Comparison of ENCODE assay signal across 8 mouse cellular contexts in genomic region chr10:116199035-116199434, GRCm38 (mm10).
DNase-seq lines count a peak whose midpoint lies in the region; ATAC-seq and TF ChIP-seq lines count a peak whose summit lies in the region.

No protein-coding gene starts in this region.

- no peak overlapping the region for H3K4me3 ChIP-seq in heart, adult 2 months
- H3K4me3 ChIP-seq in neural tube, embryonic 11.5 days (ENCODE audit: low read depth, low read length), result no peak overlapping the region
- H3K4me3 ChIP-seq in neural tube, embryonic 15.5 days (replicated peaks), result no peak overlapping the region
- no peak overlapping the region for H3K4me3 ChIP-seq in intestine, embryonic 16.5 days (ENCODE audit: low read length)

- no peaks in the 10 kb centered on the region for H3K79me2 ChIP-seq in heart, adult 2 months (replicated peaks; ENCODE audit: control insufficient read depth, insufficient read depth, low read length)

- no peaks in the 10 kb centered on the region for H3K9me3 ChIP-seq in neural tube, embryonic 11.5 days (ENCODE audit: control insufficient read depth, low read length)
- H3K9me3 ChIP-seq in neural tube, embryonic 15.5 days (replicated peaks), result no peaks in the 10 kb centered on the region
- no peaks in the 10 kb centered on the region for H3K9me3 ChIP-seq in intestine, embryonic 16.5 days (ENCODE audit: control insufficient read depth, low read length)

- ATAC-seq in neural tube, embryonic 11.5 days (ENCODE audit: insufficient read depth, low FRiP score, low TSS enrichment), result 0 out of 2 replicates have a peak, but pooled peaks have one; percentile 18
- no peak for ATAC-seq in neural tube, embryonic 15.5 days (ENCODE audit: low FRiP score)
- ATAC-seq in intestine, embryonic 16.5 days, result no peak

- intact Hi-C loops in heart, adult 2 months (cut with DNase I), result loop anchor here (5.0 kb wide), 1 partner anchor 792 kb away; no protein-coding TSS in a partner anchor
- intact Hi-C loops in heart, postnatal 25 days (cut with DNase I), result loop anchor here (5.0 to 10.0 kb wide), 6 partner anchors 484 to 874 kb away; no protein-coding TSS in a partner anchor

- H3K27ac ChIP-seq in heart, adult 2 months, result no peak overlapping the region
- no peak overlapping the region for H3K27ac ChIP-seq in neural tube, embryonic 11.5 days (ENCODE audit: low read depth, low read length)
- H3K27ac ChIP-seq in neural tube, embryonic 15.5 days (replicated peaks), result no peak overlapping the region
- no peak overlapping the region for H3K27ac ChIP-seq in intestine, embryonic 16.5 days (ENCODE audit: low read length)

- no peak overlapping the region for H3K9ac ChIP-seq in heart, adult 2 months (ENCODE audit: low read depth, low read length)
- no peak overlapping the region for H3K9ac ChIP-seq in neural tube, embryonic 11.5 days (ENCODE audit: low read length)
- no peak overlapping the region for H3K9ac ChIP-seq in neural tube, embryonic 15.5 days (replicated peaks)
- no peak overlapping the region for H3K9ac ChIP-seq in intestine, embryonic 16.5 days (ENCODE audit: low read depth, low read length)

- TF ChIP-seq EP300 in heart, adult 2 months (IDR thresholded peaks at IDR 0.05; ENCODE audit: insufficient read depth, low read depth, low read length), result no peak

- H3K27me3 ChIP-seq in heart, adult 2 months (ENCODE audit: control insufficient read depth, insufficient read depth, low read length), result no peaks in the 10 kb centered on the region
- H3K27me3 ChIP-seq in neural tube, embryonic 11.5 days (ENCODE audit: control insufficient read depth, insufficient read depth, low read length), result no peaks in the 10 kb centered on the region
- H3K27me3 ChIP-seq in neural tube, embryonic 15.5 days (replicated peaks), result no peaks in the 10 kb centered on the region
- no peaks in the 10 kb centered on the region for H3K27me3 ChIP-seq in intestine, embryonic 16.5 days (replicated peaks; ENCODE audit: control insufficient read depth, insufficient read depth, low read length)

- 13% methylated on average over 5 of the region's 5 CpGs for WGBS in heart, adult 2 months
- WGBS in neural tube, embryonic 11.5 days, result 25% methylated on average over 5 of the region's 5 CpGs
- WGBS in neural tube, embryonic 15.5 days, result 25% methylated on average over 5 of the region's 5 CpGs
- WGBS in intestine, embryonic 16.5 days, result 22% methylated on average over 5 of the region's 5 CpGs

- no peak for DNase-seq in heart, adult 2 months
- DNase-seq in heart, postnatal 25 days (ENCODE audit: low spot score), result no peak
- peak; percentile 42 for DNase-seq in neural tube, embryonic 11.5 days (ENCODE audit: low spot score)
- peak; percentile 43 for DNase-seq in embryo, embryonic 9.5 days (ENCODE audit: extremely low spot score)
- DNase-seq in T-cell, adult 2 months (ENCODE audit: low spot score), result no peak
- DNase-seq in natural killer cell, adult 2 months (ENCODE audit: low spot score in 2 of 2), result no peak

- H3K36me3 ChIP-seq in heart, adult 2 months (ENCODE audit: control insufficient read depth, insufficient read depth, low read length), result no peaks in the 10 kb centered on the region; the same call in 1 of the 2 replicates
- no peaks in the 10 kb centered on the region; the same call in 1 of the 2 replicates for H3K36me3 ChIP-seq in neural tube, embryonic 11.5 days (ENCODE audit: control insufficient read depth, insufficient read depth, low read length)
- no peaks in the 10 kb centered on the region for H3K36me3 ChIP-seq in neural tube, embryonic 15.5 days
- no peaks in the 10 kb centered on the region for H3K36me3 ChIP-seq in intestine, embryonic 16.5 days (ENCODE audit: control insufficient read depth, insufficient read depth, low read length)

- TF ChIP-seq CTCF in heart, adult 2 months (IDR thresholded peaks at IDR 0.05), result peak; percentile 78

- peaks cover 2% of the 10 kb centered on the region; the same call in 1 of the 2 replicates for H3K4me1 ChIP-seq in heart, adult 2 months (ENCODE audit: control insufficient read depth, insufficient read depth, low read length)
- no peaks in the 10 kb centered on the region for H3K4me1 ChIP-seq in neural tube, embryonic 11.5 days (ENCODE audit: control insufficient read depth, insufficient read depth, low read length)
- H3K4me1 ChIP-seq in neural tube, embryonic 15.5 days, result peaks cover 9% of the 10 kb centered on the region
- H3K4me1 ChIP-seq in intestine, embryonic 16.5 days (ENCODE audit: control insufficient read depth, insufficient read depth, low read length), result no peaks in the 10 kb centered on the region

- H3K4me2 ChIP-seq in neural tube, embryonic 11.5 days (ENCODE audit: low read depth), result no peak overlapping the region
- H3K4me2 ChIP-seq in neural tube, embryonic 15.5 days, result no peak overlapping the region
- no peak overlapping the region for H3K4me2 ChIP-seq in intestine, embryonic 16.5 days (ENCODE audit: low read depth, low read length)

- no peak for TF ChIP-seq POLR2A in heart, adult 2 months (IDR thresholded peaks at IDR 0.05; ENCODE audit: insufficient read depth, low read depth, low read length)

Comparison
In these comparisons a context has a peak if more than half of its experiments do, and no peak if none do; other contexts are left out.
1. DNase-seq: peak in neural tube, embryonic 11.5 days (single experiment) and embryo, embryonic 9.5 days (single experiment); none in heart, adult 2 months (0 of 2), heart, postnatal 25 days (single experiment), T-cell, adult 2 months (single experiment) and natural killer cell, adult 2 months (0 of 2).